Mouse (Mus musculus) liver, adult 2 months (tissue): ENCODE data around the gene A230072I06Rik.

Source experiments
- CTCF ChIP-seq: fragments of 200-500 bp; IDR thresholded peaks from 2 replicates; pipeline ENCODE4 v1.5.1; 2011; ENCODE audit warnings: low read depth, low read length, control low read depth
- POLR2A ChIP-seq: fragments of 200-500 bp; IDR thresholded peaks from 2 replicates; pipeline ENCODE4 v1.6.1; 2011; ENCODE audit warnings: low read length, control low read depth; ENCODE audit not compliant: insufficient read depth; ENCODE audit errors: extremely low read depth

- no peak for TF ChIP-seq CTCF
- TF ChIP-seq POLR2A: no peak
These were observed 3.5 kb downstream of the A230072I06Rik start for GRCm38 (mm10) chr8:12282128-12282527.
